Mouse (Mus musculus) ES-Bruce4 (cell line): ENCODE measurements around the gene Chd8.

ENCODE experiments used
- CTCF ChIP-seq: IDR thresholded peaks from one replicate; pipeline ENCODE4 v1.8.1; 2011; ENCODE audit warnings: low read depth, low read length
- EP300 ChIP-seq: IDR thresholded peaks from 2 replicates; pipeline ENCODE4 v1.6.1; 2011; ENCODE audit warnings: low read depth, low read length; ENCODE audit not compliant: insufficient read depth

- TF ChIP-seq CTCF (no peak), EP300 (no peak)
Observed at GRCm38 (mm10) chr14:52306100-52306499, 48.5 kb upstream of the Chd8 start.
